Mouse (Mus musculus) MEL-GATA-1-ER (cell line): ENCODE data around the gene Kmt2c.
A peak's percentile ranks its signal among the peaks of the same experiment; 100 is the strongest.
"Not testable (repeated sequence)": the region's sequence is repeated elsewhere in the genome, so short reads cannot be mapped to it uniquely, and the experiment has no call there.

ENCODE experiments used
- DNase-seq: peaks from one replicate; pipeline ENCODE4 v3.0.0-alpha.2; 2012; ENCODE audit warnings: low read depth; ENCODE audit errors: extremely low read depth

Kmt2c gene

DNA sequence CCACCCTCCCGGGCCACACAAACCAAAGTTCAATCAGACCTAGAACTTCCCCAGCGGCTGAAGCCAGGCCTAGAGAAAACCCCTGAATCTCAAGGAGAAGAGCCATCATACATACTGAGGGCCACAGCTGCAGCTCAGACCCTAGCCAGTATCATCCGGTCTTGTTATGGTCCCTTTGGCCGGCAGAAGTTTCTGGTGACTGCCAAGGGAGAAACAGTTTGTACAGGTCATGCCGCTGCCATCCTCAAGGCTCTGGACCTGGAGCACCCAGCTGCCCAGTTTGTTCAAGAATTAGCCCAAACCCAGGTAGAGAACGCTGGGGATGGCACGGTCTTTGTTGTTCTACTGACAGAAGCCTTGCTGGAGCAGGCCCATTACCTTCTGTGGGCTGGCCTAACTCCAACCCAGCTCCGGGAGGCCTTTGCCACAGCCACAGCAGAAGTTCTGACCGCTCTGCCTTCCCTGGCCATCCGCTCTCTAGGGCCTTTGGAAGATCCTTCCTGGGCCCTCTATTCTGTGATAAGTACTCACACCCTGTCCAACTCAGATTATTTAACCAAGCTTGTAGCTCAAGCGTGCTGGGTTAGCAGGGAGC is 17.8 kb upstream of the Kmt2c start:
- no peak for DNase-seq

DNA sequence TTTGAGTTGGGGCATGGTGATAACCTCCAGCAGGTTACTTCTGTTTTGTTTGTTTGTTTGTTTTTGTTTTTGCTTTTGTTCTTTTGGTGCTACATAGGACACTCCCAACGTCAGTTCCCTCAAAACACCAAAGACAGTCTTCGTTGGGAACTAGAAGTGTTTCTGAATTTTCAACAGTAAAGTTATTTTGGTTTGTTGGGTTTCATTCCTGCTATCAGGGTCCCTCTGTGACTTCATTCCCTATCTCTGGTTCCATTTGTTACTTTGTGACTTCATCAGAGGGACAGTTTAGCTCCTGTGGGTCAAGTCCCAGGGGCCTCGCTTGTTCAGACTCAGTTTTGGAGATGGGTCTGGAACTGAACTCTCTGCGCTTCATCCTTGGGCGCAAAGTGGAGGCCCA is 17.2 kb upstream of the Kmt2c start, which contains the start of gene Cct8l1:
Gene Cct8l1, plus strand, starts transcription at position 301 of the 400 bp plus-strand sequence.
- no peak for DNase-seq

- no peak for DNase-seq
These were observed 7.5 kb upstream of the Kmt2c start for GRCm38 (mm10) chr5:25506041-25506440.

- DNase-seq: no peak
These were observed 2.1 kb upstream of the Kmt2c start for GRCm38 (mm10) chr5:25500686-25501085.

DNA sequence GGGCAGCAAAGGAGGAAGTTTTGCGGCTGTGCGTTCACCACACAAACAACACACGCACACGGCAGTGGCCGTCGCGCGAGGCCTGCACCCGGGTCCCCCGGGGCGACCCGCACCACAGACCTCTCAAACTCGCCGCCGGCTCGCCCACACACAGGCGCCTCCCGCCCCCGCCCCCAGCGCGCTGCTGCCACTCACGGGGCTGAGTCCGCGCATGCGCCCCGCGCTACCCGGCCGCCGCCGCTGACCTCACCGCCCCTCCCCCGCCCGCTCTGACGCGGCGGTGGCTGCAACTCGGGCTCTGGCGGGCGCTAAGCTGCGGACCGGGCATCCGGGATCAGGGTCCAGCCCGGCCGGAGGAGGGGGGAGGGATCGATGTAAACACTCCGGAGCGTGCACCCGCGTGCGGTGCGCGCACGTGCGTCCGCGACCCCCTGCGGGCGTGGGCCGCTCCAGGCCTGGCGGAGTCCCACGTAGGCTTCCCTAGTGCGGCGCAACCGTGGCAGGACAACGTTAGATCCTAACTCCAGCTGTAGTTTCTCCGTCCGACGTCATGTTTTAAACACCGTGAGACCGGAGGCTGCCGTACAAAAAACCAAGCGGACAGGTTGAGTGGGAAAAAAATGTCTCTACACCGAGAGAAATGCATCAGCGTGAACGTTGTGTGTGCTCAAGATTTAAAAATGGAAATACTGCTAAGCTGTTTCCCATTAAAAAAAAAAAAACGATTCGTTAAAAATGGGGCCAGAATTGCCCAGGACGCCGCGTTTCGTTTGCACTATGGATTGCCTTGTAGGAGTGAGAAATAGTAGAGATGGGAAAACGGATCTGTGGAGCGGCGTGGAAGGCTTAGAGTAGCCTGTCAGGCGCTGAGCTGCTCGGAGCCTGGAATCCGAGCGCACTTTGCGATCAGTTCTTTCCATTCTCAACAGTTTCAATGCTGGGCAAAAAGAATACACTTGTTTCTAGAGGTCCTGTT is 1.1 kb upstream of the Kmt2c start:
- DNase-seq: peak; percentile 77

DNA sequence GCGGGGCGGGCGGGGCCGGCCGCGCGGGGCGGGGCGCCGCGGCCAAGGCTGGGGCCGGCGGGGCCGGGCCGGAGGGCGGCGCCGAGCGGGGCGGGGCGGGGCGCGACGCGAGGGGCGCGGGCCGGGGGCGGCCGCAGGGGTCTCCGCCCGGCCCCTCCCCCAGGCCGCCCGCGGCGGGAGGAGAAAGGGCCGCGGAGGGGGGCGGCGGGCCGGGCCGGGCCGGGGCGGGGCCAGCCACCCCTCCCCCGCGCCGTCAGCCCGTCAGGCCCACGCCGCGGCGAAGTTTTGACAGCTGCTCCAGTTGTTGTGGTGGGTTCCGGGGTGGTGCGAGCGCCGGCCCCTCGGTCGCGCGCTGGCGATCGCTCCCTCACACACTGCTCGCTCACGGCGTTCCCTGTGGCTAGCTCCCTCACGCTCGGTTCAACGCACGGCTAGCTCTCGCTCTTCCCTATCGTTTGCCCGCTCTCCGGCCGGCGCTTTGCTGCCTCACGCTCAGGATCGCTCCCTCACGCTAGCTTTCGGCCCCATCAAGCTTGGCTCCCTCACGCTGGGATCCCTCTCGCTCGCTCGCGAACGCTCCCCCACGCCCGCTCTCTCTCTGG is 339 bp upstream of the Kmt2c start:
- DNase-seq: peak; percentile 69

DNA sequence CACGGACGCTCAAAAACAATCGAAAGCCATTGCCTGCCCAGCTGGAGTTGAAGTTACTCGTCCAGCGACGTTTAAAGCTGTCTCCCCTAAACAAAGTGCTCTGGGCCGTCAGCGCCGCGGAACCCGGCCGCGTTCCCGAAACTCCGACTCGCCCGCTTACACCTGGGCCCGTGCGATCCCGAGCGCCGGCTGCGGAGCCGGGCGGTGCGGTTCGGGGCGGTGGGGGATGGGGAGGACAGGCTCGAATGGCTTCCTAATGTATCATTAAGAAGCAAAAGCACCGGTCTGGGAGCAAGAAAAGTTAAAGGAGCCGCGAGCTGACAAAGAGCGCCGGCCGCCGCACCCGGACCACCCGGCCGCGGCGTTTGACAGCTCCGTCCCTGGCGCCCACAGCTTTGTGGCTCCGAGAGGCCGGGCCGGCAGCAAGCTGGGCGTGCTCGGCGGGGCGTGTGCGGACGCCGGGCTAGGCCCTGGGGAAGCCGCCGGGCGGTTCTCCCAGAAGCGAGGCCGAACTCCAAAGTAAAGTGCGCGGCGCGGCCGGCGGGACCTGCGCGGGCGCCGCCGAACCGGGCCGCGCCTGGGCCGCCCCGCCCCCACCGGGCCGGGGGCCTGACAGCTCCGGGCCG is 750 bp downstream of the Kmt2c start:
- DNase-seq: no peak

DNA sequence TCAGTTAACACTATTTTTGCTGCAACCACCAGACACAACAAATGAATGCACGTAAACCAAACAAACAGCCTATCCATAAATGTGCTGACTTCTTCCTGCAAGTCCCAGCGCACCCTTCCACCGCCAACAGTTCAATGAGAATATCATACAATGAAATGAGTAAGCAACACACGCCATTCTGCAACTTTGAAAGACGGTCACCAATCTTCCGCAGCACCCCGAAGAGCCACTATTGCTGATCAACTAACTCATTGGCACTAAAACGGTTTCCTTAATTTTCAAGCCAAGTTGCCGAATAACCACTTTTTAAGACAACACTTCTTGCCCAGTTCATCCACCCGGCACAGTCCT is 1.2 kb downstream of the Kmt2c start:
- DNase-seq: peak; percentile 51

DNA sequence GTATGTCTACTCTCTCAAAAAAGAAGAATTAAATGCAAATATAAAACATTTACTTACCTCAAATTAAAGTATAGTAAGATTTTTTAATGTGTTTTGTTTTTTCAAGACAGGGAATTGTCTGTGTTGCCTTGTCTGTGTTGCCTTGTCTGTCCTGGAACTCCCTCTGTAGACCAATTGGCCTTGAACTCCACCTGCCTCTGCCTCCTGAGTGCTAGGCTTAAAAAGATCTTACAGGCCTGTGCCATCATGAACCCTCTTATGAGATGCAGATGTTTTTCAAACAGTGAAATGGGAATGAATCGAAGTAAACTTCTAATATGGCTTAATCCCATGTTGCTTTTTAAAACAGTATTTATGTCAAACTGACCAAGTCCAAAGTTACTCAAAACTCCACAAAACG is 1.9 kb downstream of the Kmt2c start:
- peak; percentile 35 for DNase-seq

DNA sequence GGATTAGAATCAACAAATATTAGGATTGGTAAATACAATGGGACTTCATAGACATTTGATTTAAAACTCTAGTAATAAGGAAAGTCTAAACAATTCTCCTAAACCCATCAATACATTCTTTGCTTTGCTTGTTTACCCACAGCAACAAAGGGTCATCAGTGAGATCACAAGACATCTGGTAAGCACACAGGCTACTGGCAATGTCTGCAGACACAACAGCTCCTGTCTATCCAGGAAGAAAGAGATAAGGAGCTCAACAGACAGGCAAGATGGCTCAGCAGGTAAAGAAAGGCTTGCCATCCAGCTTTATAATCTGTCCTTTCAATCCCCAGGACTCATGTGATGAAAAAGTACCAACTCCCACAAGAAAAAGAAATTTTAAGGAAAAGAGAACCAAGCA is 19.7 kb downstream of the Kmt2c start:
- no peak for DNase-seq

GRCm38 (mm10) chr5:25475789-25476188 is 22.8 kb downstream of the Kmt2c start:
- DNase-seq: no peak

- no peak for DNase-seq
These were observed 26.5 kb downstream of the Kmt2c start for GRCm38 (mm10) chr5:25472070-25472469.

DNA sequence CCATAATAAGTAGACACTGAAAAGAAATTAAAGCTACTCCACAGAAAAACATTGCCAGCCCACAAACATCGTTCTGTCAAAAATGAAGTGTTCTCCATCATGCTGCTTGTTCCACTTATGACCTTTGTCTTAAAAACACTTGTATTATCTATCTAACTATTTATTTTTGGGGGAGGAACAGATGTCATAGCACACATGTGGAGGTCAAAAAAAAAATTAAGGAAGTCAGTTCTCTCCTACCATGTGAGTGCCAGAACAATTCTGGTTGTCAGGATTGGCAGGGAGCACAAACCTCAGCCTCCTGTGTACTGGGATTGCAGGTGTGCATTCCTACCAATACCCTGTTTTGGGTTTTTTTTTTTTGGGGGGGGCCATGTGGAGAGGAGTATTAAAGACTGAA is 36.6 kb downstream of the Kmt2c start:
- no peak for DNase-seq

- not testable (repeated sequence) for DNase-seq
These were observed 43.2 kb downstream of the Kmt2c start for GRCm38 (mm10) chr5:25455432-25455831.

DNA sequence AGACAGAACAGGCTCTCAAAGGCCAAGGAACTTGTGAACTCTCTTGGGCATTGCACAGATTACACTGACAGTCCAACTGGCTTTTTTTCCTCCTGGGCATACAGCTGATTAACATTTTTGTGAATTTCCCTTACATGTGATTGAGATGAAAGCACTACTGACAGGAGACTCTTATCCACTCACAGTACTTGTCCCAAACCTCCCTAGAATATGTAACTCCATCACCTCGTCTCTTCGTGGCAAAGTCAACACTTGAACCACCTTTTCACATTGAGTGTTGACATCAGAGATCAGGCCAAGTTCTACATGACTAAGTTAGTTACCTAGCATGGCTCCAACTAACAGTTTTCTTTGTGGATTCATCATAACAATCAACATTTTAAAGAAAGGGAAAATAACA is 45.9 kb downstream of the Kmt2c start:
- no peak for DNase-seq

DNA sequence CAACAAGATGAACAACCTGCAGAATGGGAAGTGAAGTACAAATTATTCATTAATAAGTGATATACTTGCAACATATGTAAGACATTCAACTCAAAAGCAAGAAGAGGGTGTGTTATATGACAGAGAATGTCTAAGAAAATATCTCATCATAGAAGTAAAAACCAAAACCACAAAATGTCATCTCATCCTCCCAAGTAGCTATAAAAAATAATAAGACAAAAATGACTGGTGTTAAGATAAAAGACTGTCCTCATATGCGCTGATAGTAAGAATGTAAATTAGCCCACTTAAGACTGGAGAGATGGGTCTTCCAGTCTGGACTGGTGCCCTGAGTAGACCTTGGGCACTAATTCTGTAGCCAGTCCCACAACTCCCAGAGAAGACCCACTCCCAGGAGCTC is 61.1 kb downstream of the Kmt2c start:
- no peak for DNase-seq

DNA sequence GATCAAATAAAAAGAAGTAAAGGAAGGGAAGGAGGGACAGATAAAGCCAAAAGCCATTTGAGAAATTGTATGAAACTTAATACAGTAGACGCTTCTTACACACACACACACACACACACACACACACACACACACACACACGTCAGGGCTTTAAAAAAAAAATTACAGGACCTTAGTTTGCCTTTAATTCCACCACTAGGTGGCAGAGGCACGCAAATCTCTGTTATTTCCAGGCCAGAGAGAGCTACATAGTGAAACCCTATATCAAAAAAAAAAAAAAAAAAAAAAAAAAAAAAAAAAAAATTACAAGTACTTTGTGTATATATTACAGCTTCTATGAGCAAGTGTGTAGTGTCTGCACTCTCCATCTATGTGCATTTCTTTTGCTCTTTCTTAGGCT is 62.5 kb downstream of the Kmt2c start:
- DNase-seq: peak; percentile 51

DNA sequence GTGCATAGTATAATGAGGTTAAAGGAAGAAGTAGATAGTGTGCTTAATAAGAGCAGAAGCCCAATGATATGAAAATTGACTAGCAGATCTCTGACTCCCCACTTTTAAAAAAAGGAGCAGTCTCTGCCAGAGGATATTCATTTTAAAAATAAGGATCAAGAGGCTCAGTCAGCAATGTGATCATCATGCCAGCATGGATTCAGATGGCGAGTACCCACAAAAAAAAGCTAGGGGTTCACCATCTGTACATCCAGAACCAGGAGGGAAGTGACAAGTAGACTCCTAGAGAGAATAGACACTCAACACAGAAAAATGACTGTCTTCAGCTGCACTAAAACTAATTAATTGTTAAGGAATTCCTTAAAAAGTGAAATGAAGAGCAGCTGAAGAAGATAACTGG is 76.0 kb downstream of the Kmt2c start:
- no peak for DNase-seq

- peak; percentile 58 for DNase-seq
These were observed 78.0 kb downstream of the Kmt2c start for GRCm38 (mm10) chr5:25420601-25421000.

- no peak for DNase-seq
These were observed 83.2 kb downstream of the Kmt2c start for GRCm38 (mm10) chr5:25415382-25415781.

DNA sequence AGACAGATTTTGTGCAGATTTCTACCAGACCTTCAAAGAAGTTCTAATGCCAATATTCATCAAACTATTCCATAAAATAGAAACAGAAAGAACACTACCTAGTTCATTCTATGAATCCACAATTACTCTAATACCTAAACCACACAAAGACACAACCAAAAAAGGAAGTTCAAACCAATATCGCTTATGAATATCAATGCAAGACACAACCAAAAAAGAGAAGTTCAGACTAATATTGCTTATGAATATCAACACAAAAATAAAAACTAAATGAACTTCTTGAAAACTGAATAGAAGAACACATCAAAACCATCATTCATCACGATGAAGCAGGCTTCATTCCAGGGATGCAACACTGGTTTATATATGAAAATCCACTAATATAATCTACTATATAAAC is 101.9 kb downstream of the Kmt2c start:
- peak; percentile 47 for DNase-seq

DNA sequence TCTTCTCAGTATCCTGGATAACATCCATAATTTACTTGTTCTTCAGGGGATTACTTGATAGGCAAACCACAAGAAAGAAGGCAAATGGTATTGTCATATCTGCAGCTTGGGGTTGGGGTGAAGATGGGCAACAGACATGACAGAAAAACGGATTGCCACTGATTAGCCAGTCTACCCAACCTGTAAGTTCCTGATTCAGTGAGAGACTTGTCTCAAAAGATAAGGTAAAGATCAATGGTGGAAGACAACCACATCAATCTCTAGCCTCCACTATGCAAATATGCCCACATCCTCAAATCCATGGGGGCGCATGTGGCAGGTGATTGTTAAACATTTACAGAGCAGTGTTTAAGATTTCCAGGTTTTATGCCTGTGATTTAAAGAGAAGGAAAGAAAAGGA is 105.9 kb downstream of the Kmt2c start:
- DNase-seq: no peak
